25 mouse cellular contexts compared by ENCODE assay signal in the genomic region with DNA sequence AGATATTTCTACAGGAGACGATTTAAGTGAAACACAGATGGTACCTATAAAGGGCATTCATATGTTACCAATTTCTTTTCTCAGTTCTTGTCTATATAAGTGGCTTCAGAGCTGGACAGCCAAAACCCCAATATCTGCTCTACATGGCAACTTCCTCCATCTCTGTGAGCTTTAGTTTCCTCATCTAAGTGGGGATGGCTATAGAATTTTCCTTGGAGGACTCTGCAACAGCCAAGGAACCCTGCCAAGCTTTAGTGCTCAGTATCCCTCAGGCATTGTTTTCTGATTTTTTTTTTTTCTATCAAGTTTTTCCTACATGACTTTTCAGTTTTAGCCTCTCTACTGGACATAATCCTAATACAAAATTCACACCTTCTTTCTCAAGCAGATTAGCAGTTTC. TPM values are rescaled to one million over a fixed set of nuclear protein-coding genes. Genes with fewer than 3 reads are reported as not detected.
DNase-seq lines count a peak whose midpoint lies in the region; ATAC-seq and TF ChIP-seq lines count a peak whose summit lies in the region.
"Had no signal": no experiment of that assay in that cellular context is flagged by ENCODE, and none has a peak within 500 bp of the region (broad histone marks: within the 10 kb centered on the region; RNA-seq: fewer than 3 reads in every experiment).

No protein-coding gene starts in this region.

- peak overlapping the region; percentile 52 for H3K27ac ChIP-seq in MEL (ENCODE audit: control insufficient read depth, low read depth, low read length)
- peak overlapping the region; percentile 17; the same call in 1 of the 2 replicates for H3K27ac ChIP-seq in macrophage
- no peak overlapping the region for H3K27ac ChIP-seq in midbrain, embryonic 15.5 days
- H3K27ac ChIP-seq in cerebellum, adult 2 months (ENCODE audit: insufficient read depth, low read length): no peak overlapping the region
- H3K27ac ChIP-seq: forebrain, embryonic 10.5 days; forebrain, embryonic 13.5 days; gastrocnemius, adult 2 months; heart, adult 2 months; hindbrain, embryonic 12.5 days; hindbrain, embryonic 15.5 days had no signal

- peaks cover 22 to 56% of the 10 kb centered on the region in 2 experiments for H3K4me1 ChIP-seq in MEL (ENCODE audit: control insufficient read depth in 1 of 2, insufficient read depth in 2 of 2, low read length in 2 of 2)
- H3K4me1 ChIP-seq in midbrain, embryonic 15.5 days: peaks cover 10% of the 10 kb centered on the region
- H3K4me1 ChIP-seq in cerebellum, adult 2 months (ENCODE audit: control insufficient read depth, insufficient read depth, low read length): no peaks in the 10 kb centered on the region; the same call in 1 of the 2 replicates

- 12% methylated on average over 1 of the region's 1 CpGs for WGBS in macrophage (ENCODE audit: missing documents)
- 81% methylated on average over 1 of the region's 1 CpGs for WGBS in midbrain, embryonic 15.5 days
- WGBS in cerebellum, adult 2 months: 72% methylated on average over 1 of the region's 1 CpGs

- no peaks in the 10 kb centered on the region for H3K27me3 ChIP-seq in MEL (ENCODE audit: control insufficient read depth in 1 of 2, insufficient read depth in 2 of 2, low read length in 2 of 2)
- no peaks in the 10 kb centered on the region for H3K27me3 ChIP-seq in midbrain, embryonic 15.5 days (replicated peaks)
- H3K27me3 ChIP-seq in cerebellum, adult 2 months (ENCODE audit: control insufficient read depth, insufficient read depth, low read length): no peaks in the 10 kb centered on the region
- H3K27me3 ChIP-seq: forebrain, embryonic 13.5 days; hindbrain, embryonic 12.5 days; hindbrain, embryonic 15.5 days had no signal

- TF ChIP-seq POLR2A in MEL (IDR thresholded peaks at IDR 0.05; ENCODE audit: control insufficient read depth in 1 of 2, insufficient read depth in 1 of 2, low read depth in 1 of 2, low read length in 2 of 2, poor library complexity in 1 of 2): no peak
- TF ChIP-seq POLR2A in cerebellum, adult 2 months (IDR thresholded peaks at IDR 0.05; ENCODE audit: borderline replicate concordance, insufficient read depth, low read length): no peak

- peaks cover 40% of the 10 kb centered on the region for H3K79me2 ChIP-seq in MEL (ENCODE audit: control insufficient read depth, insufficient read depth, low read length, poor library complexity)
- peaks cover 88% of the 10 kb centered on the region for H3K79me2 ChIP-seq in macrophage (ENCODE audit: inconsistent target)

- TF ChIP-seq CTCF in MEL (IDR thresholded peaks at IDR 0.05 in 2 of 3, conservative IDR thresholded peaks at IDR 0.05 in 1 of 3; ENCODE audit: control insufficient read depth in 1 of 3, insufficient read depth in 1 of 3, low read depth in 2 of 3, low read length in 3 of 3, poor library complexity in 1 of 3, severe bottlenecking in 1 of 3): no peak
- no peak for TF ChIP-seq CTCF in cerebellum, adult 2 months (IDR thresholded peaks at IDR 0.05; ENCODE audit: borderline replicate concordance, insufficient read depth, low read depth, low read length)

- peak; percentile 42 for DNase-seq in heart, adult 11 months
- DNase-seq in heart, adult 8-10 months (ENCODE audit: low spot score): no peak
- peak; percentile 47 for DNase-seq in MEL (ENCODE audit: low read depth, low spot score)
- DNase-seq in adrenal gland, postnatal 10 days: no peak
- DNase-seq in cerebellum, adult 2 months: no peak
- DNase-seq: adrenal gland, adult 8-10 months; adrenal gland, postnatal 36 days; cerebellum, adult 11 months; cerebellum, adult 8-10 months; cerebellum, postnatal 10 days; cerebellum, postnatal 36 days; gastrocnemius, adult 2 months; gastrocnemius, postnatal 14 days; heart, adult 2 months had no signal

- TF ChIP-seq EP300 in MEL (IDR thresholded peaks at IDR 0.05; ENCODE audit: low read depth in 1 of 2, low read length in 2 of 2): no peak

- no peak overlapping the region for H3K4me2 ChIP-seq in midbrain, embryonic 15.5 days
- H3K4me2 ChIP-seq: forebrain, embryonic 13.5 days; heart, embryonic 11.5 days; hindbrain, embryonic 12.5 days; hindbrain, embryonic 15.5 days had no signal

- H3K9me3 ChIP-seq in MEL (replicated peaks; ENCODE audit: insufficient read depth, low read length): no peaks in the 10 kb centered on the region
- no peaks in the 10 kb centered on the region for H3K9me3 ChIP-seq in midbrain, embryonic 15.5 days
- H3K9me3 ChIP-seq: forebrain, embryonic 10.5 days; forebrain, embryonic 13.5 days; G1E; hindbrain, embryonic 12.5 days; hindbrain, embryonic 15.5 days had no signal

- no peak for ATAC-seq in midbrain, embryonic 15.5 days (replicated peaks)
- ATAC-seq: activated CD4-positive, CD25-positive, alpha-beta regulatory T cell, adult 4 months; forebrain, embryonic 13.5 days; forebrain, embryonic 16.5 days; intestine, postnatal 0 days had no signal

- H3K36me3 ChIP-seq in MEL (ENCODE audit: control insufficient read depth in 1 of 2, insufficient read depth in 2 of 2, low read length in 2 of 2): peaks cover 2 to 46% of the 10 kb centered on the region in 2 experiments; a peak in 3 of 4 replicates
- no peaks in the 10 kb centered on the region for H3K36me3 ChIP-seq in macrophage (ENCODE audit: inconsistent target)
- H3K36me3 ChIP-seq in midbrain, embryonic 15.5 days (replicated peaks): no peaks in the 10 kb centered on the region
- H3K36me3 ChIP-seq: forebrain, embryonic 10.5 days; hindbrain, embryonic 12.5 days; hindbrain, embryonic 15.5 days had no signal

- H3K4me3 ChIP-seq in MEL (ENCODE audit: control insufficient read depth in 1 of 2, insufficient read depth in 1 of 2, low read depth in 2 of 2, low read length in 2 of 2) (peak overlapping the region in 1 of 2 experiments; percentile 28; a peak in 1 of 4 replicates), macrophage (ENCODE audit: inconsistent target) (no peak overlapping the region)
- H3K4me3 ChIP-seq in midbrain, embryonic 15.5 days: no peak overlapping the region
- no peak overlapping the region for H3K4me3 ChIP-seq in cerebellum, adult 2 months (replicated peaks; ENCODE audit: insufficient read depth, low read depth, low read length)
- H3K4me3 ChIP-seq: forebrain, embryonic 10.5 days; forebrain, embryonic 13.5 days; gastrocnemius, adult 2 months; heart, adult 2 months; hindbrain, embryonic 12.5 days; hindbrain, embryonic 15.5 days had no signal

- TF ChIP-seq RAD21 in MEL (IDR thresholded peaks at IDR 0.05; ENCODE audit: low read depth, low read length): no peak

- no peak overlapping the region for H3K9ac ChIP-seq in MEL (ENCODE audit: control insufficient read depth, low read depth, low read length, poor library complexity, severe bottlenecking)
- H3K9ac ChIP-seq in midbrain, embryonic 15.5 days: no peak overlapping the region
- H3K9ac ChIP-seq: forebrain, embryonic 13.5 days; hindbrain, embryonic 12.5 days; hindbrain, embryonic 15.5 days had no signal

TF ChIP-seq in MEL, 35 proteins besides CTCF, POLR2A, EP300 and RAD21:
- TF ChIP-seq USF1 (IDR thresholded peaks at IDR 0.05; ENCODE audit: low read depth, low read length) (no peak), TAL1 (IDR thresholded peaks at IDR 0.05; ENCODE audit: low read length) (no peak), UBTF (IDR thresholded peaks at IDR 0.05; ENCODE audit: borderline replicate concordance, insufficient read depth, low read depth, low read length) (no peak), ZMIZ1 (IDR thresholded peaks at IDR 0.05; ENCODE audit: low read depth, low read length) (no peak), ZC3H11A (IDR thresholded peaks at IDR 0.05; ENCODE audit: low read depth, low read length) (no peak), SMC3 (IDR thresholded peaks at IDR 0.05; ENCODE audit: low read depth, low read length) (no peak), MAFK (IDR thresholded peaks at IDR 0.05; ENCODE audit: borderline replicate concordance, low read depth, low read length) (no peak), CHD1 (IDR thresholded peaks at IDR 0.05; ENCODE audit: low read depth, low read length) (no peak), MAX (IDR thresholded peaks at IDR 0.05; ENCODE audit: low read length) (no peak), E2F4 (IDR thresholded peaks at IDR 0.05; ENCODE audit: borderline replicate concordance, low read depth, low read length) (no peak), ELF1 (IDR thresholded peaks at IDR 0.05; ENCODE audit: low read depth, low read length) (no peak)

RNA-seq across cellular contexts. Expression of a gene that starts 4.5 kb away (rescaled TPM):
- total RNA-seq in heart, adult 8-10 months (2022): 10 to 100 TPM; 18.7 to 20.1 (median 19.6) TPM
- total RNA-seq in MEL (2012; rRNA removed): 22.4 and 24.5 TPM in 2 replicates
- polyA plus RNA-seq in MEL (2012; ENCODE audit: insufficient read depth in 1 of 2, insufficient read length in 2 of 2, low read depth in 1 of 2, low replicate concordance in 2 of 2, missing spikeins in 1 of 2) (100 to 1,000 TPM in 1 of 2 experiments, 10 to 100 TPM in 1; 17.5 to 119 TPM), macrophage (2018) (19.7 to 20.0 TPM (median 19.8 TPM) in 3 replicates)
- 10 to 100 TPM in 24 of 26 experiments, 1 to 10 TPM in 2; 7.9 to 36.5 (median 23.9) TPM for total RNA-seq in macrophage (2018; cell fraction: chromatin; rRNA removed)
- 10 to 100 TPM; 10.3 to 30.2 (median 20.1) TPM for total RNA-seq in macrophage (2018; cell fraction: cytosol; rRNA removed)
- total RNA-seq in macrophage (2018; cell fraction: nucleus; rRNA removed): 10 to 100 TPM; 11.2 to 60.9 (median 31.8) TPM
- total RNA-seq in adrenal gland, postnatal 10 days (2021): 10 to 100 TPM; 16.6 to 17.5 TPM
- polyA plus RNA-seq in midbrain, embryonic 15.5 days (2015; fragmentation: Nextera tagmentation; extraction: Ambion mirVana): 9.2 and 10.8 TPM in 2 replicates
- 10.2 and 10.8 TPM in 2 replicates for polyA plus RNA-seq in cerebellum, adult 2 months (2012; rRNA removed)

Comparison
In these comparisons a context has a peak if more than half of its experiments do, and no peak if none do; other contexts are left out.
1. DNase-seq: peak in heart, adult 11 months (single experiment) and MEL (single experiment); none in heart, adult 8-10 months (single experiment), adrenal gland, postnatal 10 days (single experiment) and cerebellum, adult 2 months (0 of 2).
2. H3K27ac ChIP-seq: peak in MEL (single experiment) and macrophage (single experiment); none in midbrain, embryonic 15.5 days (single experiment) and cerebellum, adult 2 months (single experiment).